Mouse (Mus musculus): ENCODE data around the gene Med20.

Med20 gene

GRCm38 (mm10) chr17:47610849-47611660 is at the start of gene Med20, which contains the start of the genes Bysl and Gm20517:
Gene Med20 (plus strand): TSS chr17:47611582.
Gene Bysl (minus strand): TSS chr17:47611492.
Gene Gm20517 (plus strand): TSS chr17:47611589.
- DNase-seq = peak; percentile 98

- DNase-seq = no peak
These were observed 48.5 kb upstream of the Med20 start for GRCm38 (mm10) chr17:47562875-47563274.

GRCm38 (mm10) chr17:47564612-47565011 is 46.8 kb upstream of the Med20 start:
- DNase-seq = no peak

GRCm38 (mm10) chr17:47566133-47566532 is 45.2 kb upstream of the Med20 start:
- peak; percentile 12 for DNase-seq

GRCm38 (mm10) chr17:47567271-47567670 is 44.1 kb upstream of the Med20 start:
- peak; percentile 73 for DNase-seq

GRCm38 (mm10) chr17:47568389-47568788 is 43.0 kb upstream of the Med20 start:
- no peak for DNase-seq

GRCm38 (mm10) chr17:47568951-47569527 is 42.3 kb upstream of the Med20 start:
- DNase-seq = no peak

- no peak for DNase-seq
These were observed 39.8 kb upstream of the Med20 start for GRCm38 (mm10) chr17:47571621-47572020.

GRCm38 (mm10) chr17:47572436-47572835 is 38.9 kb upstream of the Med20 start:
- DNase-seq = no peak

GRCm38 (mm10) chr17:47574028-47574427 is 37.4 kb upstream of the Med20 start:
- no peak for DNase-seq

GRCm38 (mm10) chr17:47574830-47575229 is 36.6 kb upstream of the Med20 start:
- DNase-seq = no peak

- DNase-seq = no peak
These were observed 32.7 kb upstream of the Med20 start for GRCm38 (mm10) chr17:47578655-47579054.

GRCm38 (mm10) chr17:47580962-47581361 is 30.4 kb upstream of the Med20 start:
- no peak for DNase-seq

- no peak for DNase-seq
These were observed 22.9 kb upstream of the Med20 start for GRCm38 (mm10) chr17:47588517-47588916.

GRCm38 (mm10) chr17:47591073-47591472 is 20.3 kb upstream of the Med20 start:
- no peak for DNase-seq

- peak; percentile 98 for DNase-seq
These were observed 18.0 kb upstream of the Med20 start for GRCm38 (mm10) chr17:47593215-47593853.

- no peak for DNase-seq
These were observed 17.6 kb upstream of the Med20 start for GRCm38 (mm10) chr17:47593854-47594182.

GRCm38 (mm10) chr17:47594183-47594968 is 17.0 kb upstream of the Med20 start:
- DNase-seq = peak; percentile 67

GRCm38 (mm10) chr17:47594969-47595247 is 16.5 kb upstream of the Med20 start:
- no peak for DNase-seq

- peak; percentile 82 for DNase-seq
These were observed 15.9 kb upstream of the Med20 start for GRCm38 (mm10) chr17:47595248-47596161.

- DNase-seq = no peak
These were observed 15.1 kb upstream of the Med20 start for GRCm38 (mm10) chr17:47596162-47596838.

- DNase-seq = no peak
These were observed 14.6 kb upstream of the Med20 start for GRCm38 (mm10) chr17:47596839-47597164.
